Mouse (Mus musculus): ENCODE results near the gene Kcnmb1.

Gene Kcnmb1

GRCm38 (mm10) chr11:34002593-34002965, 39.8 kb downstream of the Kcnmb1 start:
- no peak for DNase-seq

GRCm38 (mm10) chr11:34007616-34008015, 44.8 kb downstream of the Kcnmb1 start:
- no peak for DNase-seq

GRCm38 (mm10) chr11:34008214-34008613, 45.4 kb downstream of the Kcnmb1 start:
- no peak for DNase-seq

- DNase-seq, result peak; percentile 13
These were observed 45.9 kb downstream of the Kcnmb1 start for GRCm38 (mm10) chr11:34008702-34009101.

GRCm38 (mm10) chr11:34009316-34010087, 46.7 kb downstream of the Kcnmb1 start:
- no peak for DNase-seq

GRCm38 (mm10) chr11:34010133-34010858, 47.5 kb downstream of the Kcnmb1 start:
- DNase-seq, result no peak

- no peak for DNase-seq
These were observed 48.0 kb downstream of the Kcnmb1 start for GRCm38 (mm10) chr11:34010859-34011172.

- DNase-seq, result no peak
These were observed 49.3 kb downstream of the Kcnmb1 start for GRCm38 (mm10) chr11:34012007-34012652.

All from cerebellum, adult 8-10 months (tissue).